Mouse (Mus musculus) layer of hippocampus, postnatal 10 days (tissue): ENCODE data around the gene Zfp54. TPM values are rescaled to one million over a fixed set of nuclear protein-coding genes. Genes with fewer than 3 reads are reported as not detected.
"Not testable (repeated sequence)": the region's sequence is repeated elsewhere in the genome, so short reads cannot be mapped to it uniquely, and the experiment has no call there.

ENCODE experiments used
- DNase-seq, 2 experiments: peaks; one replicate each; pipeline ENCODE4 v3.0.0; 2021; ENCODE audit warnings: low spot score in 2 of 2
- long read RNA-seq: library from polyadenylated mRNA; stranded (forward); transcript quantifications from one replicate; pipeline ENCODE4 v2.0.0, GENCODE M21; 2023
- total RNA-seq, 2 experiments: library from RNA; stranded (reverse); gene quantifications; 2 replicates each; pipeline ENCODE4 v1.2.3; 2021

Gene Zfp54
- total RNA-seq = 1 to 10 TPM; 1.6 TPM
- long read RNA-seq, partial matches to known transcripts = 0 of 1 reads
- long read RNA-seq, other reads (novel, unspliced or antisense) = 0 of 1 reads

DNA sequence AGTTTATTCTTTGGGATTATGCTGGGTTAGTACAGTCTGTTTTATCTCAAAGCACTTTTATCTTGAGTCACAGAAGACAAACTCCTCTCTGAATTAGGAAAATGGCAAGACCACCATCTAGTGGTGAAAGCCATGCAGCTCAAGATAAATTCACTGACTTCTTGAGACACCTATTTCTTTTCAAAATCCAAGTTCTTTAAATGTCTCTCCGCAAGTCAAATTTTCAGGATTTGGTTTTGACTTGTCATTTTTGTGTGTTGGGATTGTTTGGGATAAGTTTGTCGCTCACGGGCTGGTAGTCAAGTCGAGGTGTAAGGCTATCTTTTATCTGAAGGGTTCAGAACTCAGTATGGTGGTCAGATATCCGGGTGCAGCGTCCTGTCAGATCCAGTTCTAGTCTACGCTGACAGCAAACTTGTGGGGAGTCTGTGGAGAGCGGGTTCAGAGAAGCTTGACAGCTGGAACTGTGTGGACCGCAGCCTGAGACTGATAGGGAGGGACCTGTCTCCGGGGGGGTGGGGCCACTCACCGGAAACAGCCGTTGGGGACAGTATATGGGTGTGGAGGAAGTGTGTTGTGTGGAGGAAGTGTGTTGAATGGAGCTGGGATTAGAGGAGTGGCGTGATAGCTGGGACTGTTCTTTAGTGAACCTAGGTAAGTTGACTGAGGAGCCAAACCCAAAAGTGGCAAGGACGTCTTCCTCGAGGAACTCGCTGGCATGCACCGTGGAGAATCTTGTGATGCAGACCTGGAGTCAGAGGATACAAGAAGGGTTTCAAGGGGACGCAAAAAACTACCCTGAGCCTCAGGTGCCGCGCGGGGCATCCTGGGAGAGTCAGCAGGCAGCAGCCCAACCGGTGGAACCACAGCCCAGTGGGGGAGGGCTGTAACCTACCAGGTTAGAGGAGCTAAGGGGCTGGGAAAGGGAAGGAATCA lies at the start of gene Zfp54:
Zfp54 (plus strand) TSS at position 564 of the 936 bp plus-strand sequence.
- DNase-seq = peak; percentile 35 to 45

- DNase-seq = no peak
These were observed 47.7 kb upstream of the Zfp54 start for GRCm38 (mm10) chr17:21375311-21375710.

GRCm38 (mm10) chr17:21383391-21384056 lies 39.5 kb upstream of the Zfp54 start, which contains the start of gene Zfp677:
TSS of gene Zfp677 (plus strand) at chr17:21383748.
- peak; percentile 43 to 49 for DNase-seq

- no peak for DNase-seq
These were observed 39.0 kb upstream of the Zfp54 start for GRCm38 (mm10) chr17:21384057-21384411.

GRCm38 (mm10) chr17:21438806-21439400 lies 15.9 kb downstream of the Zfp54 start:
- DNase-seq = not testable (repeated sequence)

GRCm38 (mm10) chr17:21449669-21450068 lies 26.6 kb downstream of the Zfp54 start:
- DNase-seq = peak; percentile 69 to 78

DNA sequence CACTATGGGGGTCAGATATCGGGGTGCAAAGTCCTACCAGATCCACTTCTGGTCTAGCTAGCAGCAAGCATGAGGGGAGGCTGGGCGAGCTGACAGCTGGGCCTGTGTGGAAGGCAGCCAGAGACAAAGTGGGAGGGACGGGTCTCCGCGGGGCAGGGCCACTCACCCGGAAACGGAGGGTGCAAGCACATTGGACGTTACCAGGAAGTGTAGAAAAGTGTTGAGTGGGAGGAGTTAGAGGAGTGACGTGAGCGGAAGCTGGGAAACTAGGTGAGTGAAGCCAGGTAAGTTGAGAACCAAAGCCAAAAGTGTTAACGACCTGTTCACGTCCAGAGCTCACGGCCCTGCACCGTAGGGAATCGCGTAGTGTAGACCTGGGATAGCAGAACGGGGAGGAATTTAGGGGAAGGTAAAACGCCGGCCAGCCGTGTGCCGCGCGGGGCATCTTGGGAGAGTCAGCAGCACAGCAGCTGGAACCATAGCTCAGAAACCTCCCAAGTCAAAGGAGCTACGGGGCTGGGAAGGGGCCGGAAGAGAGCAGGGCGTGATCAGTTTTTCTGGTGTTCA lies 27.2 kb downstream of the Zfp54 start, which contains the start of gene Zfp51:
Zfp51 (plus strand) TSS at position 237 of the 567 bp plus-strand sequence.
- DNase-seq = peak; percentile 81 to 84

GRCm38 (mm10) chr17:21463550-21463949 lies 40.5 kb downstream of the Zfp54 start:
- no peak for DNase-seq

GRCm38 (mm10) chr17:21472032-21472652 lies 49.1 kb downstream of the Zfp54 start:
- no peak for DNase-seq

- DNase-seq = no peak
These were observed 49.8 kb downstream of the Zfp54 start for GRCm38 (mm10) chr17:21472653-21473307.

DNA sequence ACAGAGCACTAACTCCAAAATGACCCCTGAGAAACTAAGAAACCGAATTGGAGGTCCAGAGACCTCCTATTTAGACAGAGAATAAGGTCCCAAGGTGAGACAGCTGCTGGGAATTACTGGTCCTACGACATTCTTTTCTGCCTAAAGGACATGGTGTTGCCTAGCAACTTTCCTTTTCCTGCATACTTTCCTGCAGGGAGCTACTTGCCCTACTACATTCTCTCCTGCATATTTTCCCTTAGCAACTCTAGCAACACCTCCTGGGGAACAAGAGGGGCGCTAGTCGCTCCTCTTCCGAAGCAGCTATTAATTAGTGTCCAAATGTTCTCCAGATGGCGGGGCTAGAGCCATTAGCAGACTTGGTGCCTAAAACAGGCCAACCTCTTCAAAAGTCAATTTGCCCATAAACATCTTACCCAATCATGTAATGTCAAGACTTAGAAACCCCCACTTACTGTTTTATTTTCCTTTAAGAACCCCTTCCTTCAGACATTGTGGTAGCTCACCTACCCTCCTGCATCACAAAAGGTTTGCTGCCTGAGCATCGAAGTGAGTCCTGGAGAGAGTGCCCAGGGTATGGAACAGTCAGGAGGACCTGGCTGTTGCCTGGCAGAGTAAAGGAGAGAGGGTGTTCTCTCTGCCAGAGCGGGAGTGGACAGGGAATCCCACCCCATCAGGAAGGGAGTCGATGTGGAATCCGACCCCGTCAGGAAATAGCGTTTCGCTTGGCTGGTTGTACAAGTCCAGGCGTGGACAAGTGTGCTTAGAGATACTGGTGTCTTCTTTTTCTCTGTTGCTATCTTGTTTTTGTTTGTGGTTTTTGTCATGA lies 50.5 kb downstream of the Zfp54 start:
- DNase-seq = no peak

DNA sequence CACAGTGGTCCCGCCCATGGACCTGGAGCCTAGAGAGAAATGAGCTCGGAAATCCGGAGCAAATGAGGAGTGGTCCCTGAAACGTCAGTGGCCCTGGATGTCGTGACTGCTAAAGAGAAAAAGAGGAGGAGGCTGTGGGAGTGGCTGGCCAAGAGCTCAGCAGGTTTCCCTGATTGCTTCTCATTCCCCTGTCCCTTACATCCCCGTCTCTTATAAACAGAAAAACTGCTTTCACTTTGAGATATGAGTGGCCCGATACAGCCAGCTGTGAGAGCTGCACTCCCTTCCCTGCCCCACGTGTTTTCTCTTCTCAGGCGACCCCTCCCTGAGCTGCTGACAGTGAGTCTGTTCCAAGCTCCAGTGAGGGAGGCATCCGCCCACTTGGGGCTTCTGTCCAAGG lies 51.7 kb downstream of the Zfp54 start:
- not testable (repeated sequence) for DNase-seq

- not testable (repeated sequence) for DNase-seq
These were observed 52.3 kb downstream of the Zfp54 start for GRCm38 (mm10) chr17:21475290-21475689.

DNA sequence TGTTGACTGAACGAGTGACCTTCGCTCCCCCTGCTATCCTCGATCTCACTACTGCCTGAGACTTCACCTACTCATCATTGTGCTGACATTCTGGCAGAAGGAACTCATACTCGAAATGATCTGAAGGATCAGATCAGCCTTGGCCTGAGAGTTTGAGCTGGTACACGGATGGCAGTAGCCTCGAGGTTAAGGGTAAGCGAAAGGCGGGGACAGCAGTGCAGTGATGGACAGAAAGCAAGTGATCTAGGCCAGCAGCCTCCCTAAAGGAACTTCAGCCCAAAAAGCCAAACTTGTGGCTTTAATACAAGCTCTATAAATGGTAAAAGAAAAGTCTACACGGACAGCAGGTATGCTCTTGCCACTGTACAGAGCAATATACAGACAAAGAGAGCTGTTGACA lies 53.3 kb downstream of the Zfp54 start:
- not testable (repeated sequence) for DNase-seq

DNA sequence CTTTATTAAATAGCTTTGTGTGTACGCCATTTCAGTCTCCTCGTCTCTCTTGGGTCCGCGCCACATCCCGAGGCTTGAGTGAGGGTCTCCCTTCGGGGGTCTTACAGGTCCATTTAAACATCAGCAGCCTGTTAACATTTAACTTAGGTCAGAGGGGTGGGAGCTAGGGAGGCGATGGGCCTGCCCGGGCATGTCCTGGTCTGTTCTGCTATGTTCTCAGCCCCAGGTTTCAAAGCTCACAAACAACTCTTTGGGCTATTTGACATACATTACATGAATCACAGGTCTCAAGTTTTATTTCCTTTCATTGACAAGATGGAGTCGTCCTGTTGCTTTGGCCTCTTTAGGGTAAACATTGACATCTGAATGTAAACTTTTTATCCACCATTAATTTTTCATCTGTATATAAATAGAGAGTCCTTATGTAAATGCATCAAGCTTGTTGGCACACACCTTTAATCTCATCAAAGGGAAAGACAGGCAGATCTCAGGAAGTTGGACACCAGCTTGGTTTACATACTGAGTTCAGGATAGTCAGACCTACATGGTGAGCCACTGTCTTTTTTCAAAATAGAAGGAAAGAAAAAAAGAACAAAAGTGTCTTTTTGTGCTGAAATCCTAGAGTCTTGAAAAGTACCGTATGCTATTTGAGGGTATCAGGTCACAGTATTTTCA lies 55.2 kb downstream of the Zfp54 start:
- not testable (repeated sequence) for DNase-seq
